Mouse (Mus musculus) C2C12 (cell line): Measurements from ENCODE around the gene Prdx5.

ENCODE experiments used
- CTCF ChIP-seq: IDR thresholded peaks from one replicate; pipeline ENCODE4 v1.5.1; 2011; ENCODE audit not compliant: control insufficient read depth, insufficient read depth, insufficient read length
- MAX ChIP-seq: IDR thresholded peaks from one replicate; pipeline ENCODE4 v1.6.1; 2011; ENCODE audit warnings: mild to moderate bottlenecking, control low read depth

GRCm38 (mm10) chr19:6952712-6953037, 42.8 kb upstream of the Prdx5 start:
- TF ChIP-seq CTCF (no peak), MAX (no peak)
